ENCODE assay signal across 27 mouse cellular contexts in genomic region chr9:82788375-82788774, GRCm38 (mm10). TPM values are rescaled to one million over a fixed set of nuclear protein-coding genes. Genes with fewer than 3 reads are reported as not detected.
DNase-seq lines count a peak whose midpoint lies in the region; ATAC-seq and TF ChIP-seq lines count a peak whose summit lies in the region.
"Had no signal": no experiment of that assay in that cellular context is flagged by ENCODE, and none has a peak within 500 bp of the region (broad histone marks: within the 10 kb centered on the region; RNA-seq: fewer than 3 reads in every experiment).

No protein-coding gene starts in this region.

- H3K4me2 ChIP-seq in hindbrain, embryonic 11.5 days (replicated peaks; ENCODE audit: low read depth, low read length), result no peak overlapping the region
- no peak overlapping the region for H3K4me2 ChIP-seq in hindbrain, embryonic 12.5 days (replicated peaks)
- peak overlapping the region; percentile 23; the same call in 1 of the 2 replicates for H3K4me2 ChIP-seq in hindbrain, postnatal 0 days (ENCODE audit: low read depth, low read length)
- H3K4me2 ChIP-seq in intestine, postnatal 0 days (replicated peaks; ENCODE audit: low read depth), result no peak overlapping the region
- H3K4me2 ChIP-seq: heart, embryonic 11.5 days; limb, embryonic 13.5 days; liver, embryonic 11.5 days; lung, embryonic 15.5 days; midbrain, embryonic 12.5 days; neural tube, embryonic 13.5 days had no signal

- no peaks in the 10 kb centered on the region for H3K4me1 ChIP-seq in hindbrain, embryonic 11.5 days (replicated peaks; ENCODE audit: control insufficient read depth, insufficient read depth, low read length)
- peaks cover 3% of the 10 kb centered on the region; the same call in 1 of the 2 replicates for H3K4me1 ChIP-seq in hindbrain, embryonic 12.5 days
- no peaks in the 10 kb centered on the region for H3K4me1 ChIP-seq in hindbrain, postnatal 0 days (ENCODE audit: insufficient read depth, low read length)
- no peaks in the 10 kb centered on the region for H3K4me1 ChIP-seq in intestine, postnatal 0 days (replicated peaks; ENCODE audit: control insufficient read depth, insufficient read depth, low read length)
- H3K4me1 ChIP-seq: limb, embryonic 13.5 days; lung, embryonic 15.5 days; neural tube, embryonic 13.5 days had no signal

- 62% methylated on average over 9 of the region's 9 CpGs for WGBS in hindbrain, embryonic 11.5 days
- WGBS in hindbrain, embryonic 12.5 days, result 46% methylated on average over 9 of the region's 9 CpGs
- 29% methylated on average over 9 of the region's 9 CpGs for WGBS in hindbrain, postnatal 0 days
- 79% methylated on average over 9 of the region's 9 CpGs for WGBS in intestine, postnatal 0 days

- no peaks in the 10 kb centered on the region for H3K9me3 ChIP-seq in hindbrain, embryonic 11.5 days (ENCODE audit: control insufficient read depth, low read length)
- no peaks in the 10 kb centered on the region for H3K9me3 ChIP-seq in hindbrain, embryonic 12.5 days (replicated peaks)
- no peaks in the 10 kb centered on the region for H3K9me3 ChIP-seq in hindbrain, postnatal 0 days (ENCODE audit: low read length)
- no peaks in the 10 kb centered on the region for H3K9me3 ChIP-seq in intestine, postnatal 0 days (ENCODE audit: control insufficient read depth)
- H3K9me3 ChIP-seq: limb, embryonic 13.5 days; lung, embryonic 15.5 days; midbrain, embryonic 12.5 days; neural tube, embryonic 13.5 days had no signal

- H3K36me3 ChIP-seq in hindbrain, embryonic 11.5 days (ENCODE audit: control insufficient read depth, insufficient read depth, low read length), result no peaks in the 10 kb centered on the region
- no peaks in the 10 kb centered on the region for H3K36me3 ChIP-seq in hindbrain, embryonic 12.5 days
- no peaks in the 10 kb centered on the region for H3K36me3 ChIP-seq in hindbrain, postnatal 0 days (ENCODE audit: insufficient read depth, low read length)
- H3K36me3 ChIP-seq in intestine, postnatal 0 days (ENCODE audit: control insufficient read depth, insufficient read depth), result no peaks in the 10 kb centered on the region
- H3K36me3 ChIP-seq: limb, embryonic 13.5 days; lung, embryonic 15.5 days; midbrain, embryonic 12.5 days; neural tube, embryonic 13.5 days had no signal

- H3K27ac ChIP-seq in hindbrain, embryonic 11.5 days (ENCODE audit: low read depth, low read length), result no peak overlapping the region
- no peak overlapping the region for H3K27ac ChIP-seq in hindbrain, embryonic 12.5 days
- no peak overlapping the region for H3K27ac ChIP-seq in hindbrain, postnatal 0 days
- no peak overlapping the region for H3K27ac ChIP-seq in intestine, postnatal 0 days (ENCODE audit: low read depth, low read length)
- H3K27ac ChIP-seq: limb, embryonic 13.5 days; lung, embryonic 15.5 days; midbrain, embryonic 12.5 days; neural tube, embryonic 13.5 days; stomach, postnatal 0 days had no signal

- H3K4me3 ChIP-seq in hindbrain, embryonic 11.5 days (ENCODE audit: low read depth, low read length), result no peak overlapping the region
- no peak overlapping the region for H3K4me3 ChIP-seq in hindbrain, embryonic 12.5 days
- H3K4me3 ChIP-seq in hindbrain, postnatal 0 days (ENCODE audit: low read length), result no peak overlapping the region
- H3K4me3 ChIP-seq in intestine, postnatal 0 days (ENCODE audit: low read depth, low read length), result no peak overlapping the region
- H3K4me3 ChIP-seq: limb, embryonic 13.5 days; lung, embryonic 15.5 days; midbrain, embryonic 12.5 days; myocyte; neural tube, embryonic 13.5 days had no signal

- no peak for TF ChIP-seq CTCF in hindbrain, postnatal 0 days (IDR thresholded peaks at IDR 0.05; ENCODE audit: low read depth)
- TF ChIP-seq CTCF in intestine, postnatal 0 days (IDR thresholded peaks at IDR 0.05; ENCODE audit: low read depth), result no peak

- no peaks in the 10 kb centered on the region for H3K27me3 ChIP-seq in hindbrain, embryonic 11.5 days (ENCODE audit: control insufficient read depth, insufficient read depth, low read length)
- no peaks in the 10 kb centered on the region for H3K27me3 ChIP-seq in hindbrain, embryonic 12.5 days
- H3K27me3 ChIP-seq in hindbrain, postnatal 0 days (ENCODE audit: insufficient read depth, low read length), result no peaks in the 10 kb centered on the region
- H3K27me3 ChIP-seq in intestine, postnatal 0 days (replicated peaks; ENCODE audit: control insufficient read depth, insufficient read depth, low read length), result no peaks in the 10 kb centered on the region
- H3K27me3 ChIP-seq: limb, embryonic 13.5 days; lung, embryonic 15.5 days; midbrain, embryonic 12.5 days; neural tube, embryonic 13.5 days had no signal

- no peak for DNase-seq in hindbrain, embryonic 11.5 days (ENCODE audit: low spot score)
- DNase-seq in retina, postnatal 1 day, result peak; percentile 56
- DNase-seq in retina, embryonic 14.5 days (ENCODE audit: low spot score), result no peak
- DNase-seq in hindbrain, postnatal 0 days (ENCODE audit: low spot score), result no peak
- DNase-seq: adrenal gland, postnatal 25 days; B cell, adult 2 months; cerebellum, adult 2 months; cerebellum, postnatal 14 days; gastrocnemius, postnatal 25 days; heart, adult 18-20 months; heart, postnatal 4 days; kidney, adult 2 months; kidney, postnatal 36 days; right cerebral cortex, postnatal 4 days; thymus, adult 18-20 months; thymus, postnatal 25 days had no signal

- peak; percentile 59; the same call in 1 of the 2 replicates for ATAC-seq in hindbrain, embryonic 11.5 days (ENCODE audit: low FRiP score)
- no peak for ATAC-seq in hindbrain, embryonic 12.5 days (ENCODE audit: low FRiP score)
- ATAC-seq in hindbrain, postnatal 0 days, result no peak
- no peak for ATAC-seq in intestine, postnatal 0 days
- no peak for ATAC-seq in erythroblast, adult 5-6 weeks (replicated peaks; ENCODE audit: low FRiP score, poor library complexity, severe bottlenecking)

- H3K9ac ChIP-seq in hindbrain, embryonic 11.5 days (ENCODE audit: low read depth, low read length), result no peak overlapping the region
- no peak overlapping the region for H3K9ac ChIP-seq in hindbrain, embryonic 12.5 days
- H3K9ac ChIP-seq in hindbrain, postnatal 0 days (replicated peaks; ENCODE audit: low read length), result no peak overlapping the region
- H3K9ac ChIP-seq in intestine, postnatal 0 days (ENCODE audit: low read depth, low read length), result no peak overlapping the region
- H3K9ac ChIP-seq: limb, embryonic 13.5 days; lung, embryonic 15.5 days; midbrain, embryonic 12.5 days; neural tube, embryonic 13.5 days had no signal

RNA-seq across cellular contexts. Expression of gene Irak1bp1, which starts 41.0 kb away (rescaled TPM):
- polyA plus RNA-seq in hindbrain, embryonic 11.5 days (2014; fragmentation: Nextera tagmentation; extraction: Ambion mirVana), result 33.2 and 35.0 TPM in 2 replicates
- polyA plus RNA-seq in hindbrain, embryonic 12.5 days (2016; fragmentation: Nextera tagmentation; extraction: Ambion mirVana), result 26.7 and 30.8 TPM in 2 replicates
- 21.3 and 27.0 TPM in 2 replicates for total RNA-seq in hindbrain, postnatal 0 days (2014; rRNA removed)
- polyA plus RNA-seq in hindbrain, postnatal 0 days (2015; fragmentation: Nextera tagmentation; extraction: Ambion mirVana), result 40.5 and 42.3 TPM in 2 replicates
- polyA plus RNA-seq in intestine, postnatal 0 days (2015; fragmentation: Nextera tagmentation; extraction: Ambion mirVana), result 7.7 and 9.1 TPM in 2 replicates
- total RNA-seq in erythroblast, adult 5-6 weeks (2015; ENCODE audit: low replicate concordance), result not detected in 2 replicates
- 0.77 TPM in 1 of 2 replicates, not detected in the other for total RNA-seq in erythroblast, adult 5-6 weeks (2017; ENCODE audit: low replicate concordance)
